Mouse (Mus musculus): ENCODE measurements around the gene Sec22b. TPM values are rescaled to one million over a fixed set of nuclear protein-coding genes. Genes with fewer than 3 reads are reported as not detected.

Gene Sec22b
- polyA plus RNA-seq (2015; fragmentation: Nextera tagmentation; extraction: Ambion mirVana): 146 and 147 TPM in 2 replicates

- Histone ChIP-seq H3K36me3 (ENCODE audit: control insufficient read depth, insufficient read depth, low read length) (no peaks in the 10 kb centered on the region), H3K9me3 (ENCODE audit: control insufficient read depth, low read length) (no peaks in the 10 kb centered on the region), H3K27ac (ENCODE audit: low read length) (peak within 1 kb of the TSS; percentile 65), H3K27me3 (ENCODE audit: control insufficient read depth, insufficient read depth, low read depth, low read length) (no peaks in the 10 kb centered on the region), H3K4me2 (ENCODE audit: low read depth, low read length) (peak within 1 kb of the TSS; percentile 85), H3K9ac (ENCODE audit: low read length) (peak within 1 kb of the TSS; percentile 99), H3K4me1 (replicated peaks; ENCODE audit: control insufficient read depth, insufficient read depth, low read length) (peaks cover 8% of the 10 kb centered on the region), H3K4me3 (ENCODE audit: low read length) (peak within 1 kb of the TSS; percentile 100)
- WGBS: 1% methylated on average over 39 of the region's 41 CpGs
- ATAC-seq (ENCODE audit: low read depth): peak; percentile 91
Measured at GRCm38 (mm10) chr3:97900516-97901490, at the start of gene Sec22b. Gene Sec22b, plus strand, starts transcription at chr3:97901190.

GRCm38 (mm10) chr3:97851803-97852202 is 49.2 kb upstream of the Sec22b start:
- no peak for ATAC-seq (ENCODE audit: low read depth)

GRCm38 (mm10) chr3:97854575-97855384 is 46.2 kb upstream of the Sec22b start:
- Histone ChIP-seq H3K4me2 (ENCODE audit: low read depth, low read length) (no peak overlapping the region), H3K4me3 (ENCODE audit: low read length) (no peak overlapping the region), H3K27me3 (ENCODE audit: control insufficient read depth, insufficient read depth, low read depth, low read length) (no peaks in the 10 kb centered on the region), H3K9ac (ENCODE audit: low read length) (no peak overlapping the region), H3K9me3 (ENCODE audit: control insufficient read depth, low read length) (no peaks in the 10 kb centered on the region), H3K27ac (ENCODE audit: low read length) (no peak overlapping the region), H3K4me1 (replicated peaks; ENCODE audit: control insufficient read depth, insufficient read depth, low read length) (no peaks in the 10 kb centered on the region), H3K36me3 (ENCODE audit: control insufficient read depth, insufficient read depth, low read length) (no peaks in the 10 kb centered on the region)
- 72% methylated on average over 9 of the region's 9 CpGs for WGBS
- ATAC-seq (ENCODE audit: low read depth): no peak

More at GRCm38 (mm10) chr3:97851803-97852202, 49.2 kb upstream of the Sec22b start:
- Histone ChIP-seq H3K4me1 (replicated peaks; ENCODE audit: control insufficient read depth, insufficient read depth, low read length) (no peaks in the 10 kb centered on the region), H3K27me3 (ENCODE audit: control insufficient read depth, insufficient read depth, low read depth, low read length) (no peaks in the 10 kb centered on the region), H3K27ac (ENCODE audit: low read length) (no peak overlapping the region), H3K4me2 (ENCODE audit: low read depth, low read length) (no peak overlapping the region), H3K9me3 (ENCODE audit: control insufficient read depth, low read length) (no peaks in the 10 kb centered on the region), H3K4me3 (ENCODE audit: low read length) (no peak overlapping the region), H3K36me3 (ENCODE audit: control insufficient read depth, insufficient read depth, low read length) (no peaks in the 10 kb centered on the region), H3K9ac (ENCODE audit: low read length) (no peak overlapping the region)
- WGBS: 77% methylated on average over 2 of the region's 2 CpGs

GRCm38 (mm10) chr3:97859400-97859799 is 41.6 kb upstream of the Sec22b start:
- no peak overlapping the region for H3K9ac ChIP-seq (ENCODE audit: low read length)
- H3K27ac ChIP-seq (ENCODE audit: low read length): no peak overlapping the region
- no peaks in the 10 kb centered on the region for H3K36me3 ChIP-seq (ENCODE audit: control insufficient read depth, insufficient read depth, low read length)
- H3K27me3 ChIP-seq (ENCODE audit: control insufficient read depth, insufficient read depth, low read depth, low read length): no peaks in the 10 kb centered on the region
- no peak overlapping the region for H3K4me2 ChIP-seq (ENCODE audit: low read depth, low read length)
- 37% methylated on average over 1 of the region's 1 CpGs for WGBS
- H3K4me3 ChIP-seq (ENCODE audit: low read length): no peak overlapping the region
- H3K9me3 ChIP-seq (ENCODE audit: control insufficient read depth, low read length): no peaks in the 10 kb centered on the region
- no peak for ATAC-seq (ENCODE audit: low read depth)
- no peaks in the 10 kb centered on the region for H3K4me1 ChIP-seq (replicated peaks; ENCODE audit: control insufficient read depth, insufficient read depth, low read length)

GRCm38 (mm10) chr3:97860820-97861451 is 40.1 kb upstream of the Sec22b start:
- Histone ChIP-seq H3K27ac (ENCODE audit: low read length) (no peak overlapping the region), H3K36me3 (ENCODE audit: control insufficient read depth, insufficient read depth, low read length) (no peaks in the 10 kb centered on the region), H3K4me3 (ENCODE audit: low read length) (no peak overlapping the region), H3K27me3 (ENCODE audit: control insufficient read depth, insufficient read depth, low read depth, low read length) (no peaks in the 10 kb centered on the region), H3K4me1 (replicated peaks; ENCODE audit: control insufficient read depth, insufficient read depth, low read length) (no peaks in the 10 kb centered on the region), H3K9me3 (ENCODE audit: control insufficient read depth, low read length) (no peaks in the 10 kb centered on the region), H3K9ac (ENCODE audit: low read length) (no peak overlapping the region), H3K4me2 (ENCODE audit: low read depth, low read length) (no peak overlapping the region)
- 87% methylated on average over 7 of the region's 7 CpGs for WGBS
- ATAC-seq (ENCODE audit: low read depth): no peak

- Histone ChIP-seq H3K4me1 (replicated peaks; ENCODE audit: control insufficient read depth, insufficient read depth, low read length) (peaks cover 11% of the 10 kb centered on the region), H3K27ac (ENCODE audit: low read length) (no peak overlapping the region), H3K9me3 (ENCODE audit: control insufficient read depth, low read length) (no peaks in the 10 kb centered on the region), H3K4me3 (ENCODE audit: low read length) (no peak overlapping the region), H3K36me3 (ENCODE audit: control insufficient read depth, insufficient read depth, low read length) (no peaks in the 10 kb centered on the region), H3K27me3 (ENCODE audit: control insufficient read depth, insufficient read depth, low read depth, low read length) (peaks cover 21% of the 10 kb centered on the region), H3K9ac (ENCODE audit: low read length) (no peak overlapping the region), H3K4me2 (ENCODE audit: low read depth, low read length) (no peak overlapping the region)
- 63% methylated on average over 4 of the region's 4 CpGs for WGBS
- no peak for ATAC-seq (ENCODE audit: low read depth)
Measured at GRCm38 (mm10) chr3:97866696-97867095, 34.3 kb upstream of the Sec22b start.

GRCm38 (mm10) chr3:97867221-97868023 is 33.6 kb upstream of the Sec22b start:
- Histone ChIP-seq H3K9ac (ENCODE audit: low read length) (peak overlapping the region; percentile 58), H3K36me3 (ENCODE audit: control insufficient read depth, insufficient read depth, low read length) (no peaks in the 10 kb centered on the region), H3K4me2 (ENCODE audit: low read depth, low read length) (peak overlapping the region; percentile 98), H3K9me3 (ENCODE audit: control insufficient read depth, low read length) (no peaks in the 10 kb centered on the region), H3K27ac (ENCODE audit: low read length) (no peak overlapping the region), H3K4me3 (ENCODE audit: low read length) (peak overlapping the region; percentile 55), H3K4me1 (replicated peaks; ENCODE audit: control insufficient read depth, insufficient read depth, low read length) (peaks cover 11% of the 10 kb centered on the region), H3K27me3 (ENCODE audit: control insufficient read depth, insufficient read depth, low read depth, low read length) (peaks cover 21% of the 10 kb centered on the region)
- 2% methylated on average over 28 of the region's 28 CpGs for WGBS
- ATAC-seq (ENCODE audit: low read depth): peak; percentile 45; the same call in 1 of the 2 replicates

- Histone ChIP-seq H3K4me1 (replicated peaks; ENCODE audit: control insufficient read depth, insufficient read depth, low read length) (peaks cover 11% of the 10 kb centered on the region), H3K9ac (ENCODE audit: low read length) (peak overlapping the region; percentile 58), H3K27ac (ENCODE audit: low read length) (no peak overlapping the region), H3K27me3 (ENCODE audit: control insufficient read depth, insufficient read depth, low read depth, low read length) (peaks cover 21% of the 10 kb centered on the region), H3K9me3 (ENCODE audit: control insufficient read depth, low read length) (no peaks in the 10 kb centered on the region), H3K36me3 (ENCODE audit: control insufficient read depth, insufficient read depth, low read length) (no peaks in the 10 kb centered on the region), H3K4me3 (ENCODE audit: low read length) (peak overlapping the region; percentile 55), H3K4me2 (ENCODE audit: low read depth, low read length) (peak overlapping the region; percentile 98)
- WGBS: 4% methylated on average over 41 of the region's 42 CpGs
- peak; percentile 89 for ATAC-seq (ENCODE audit: low read depth)
Measured at GRCm38 (mm10) chr3:97868024-97868689, 32.8 kb upstream of the Sec22b start.

Data from lung, embryonic 16.5 days (tissue).